Mouse (Mus musculus) left cerebral cortex, adult 11 months (tissue): ENCODE measurements around the gene Ovol2.
A peak's percentile ranks its signal among the peaks of the same experiment; 100 is the strongest.

Source experiments
- DNase-seq: peaks from one replicate; pipeline ENCODE4 v3.0.0; 2022; ENCODE audit warnings: low spot score

Ovol2 gene

DNA sequence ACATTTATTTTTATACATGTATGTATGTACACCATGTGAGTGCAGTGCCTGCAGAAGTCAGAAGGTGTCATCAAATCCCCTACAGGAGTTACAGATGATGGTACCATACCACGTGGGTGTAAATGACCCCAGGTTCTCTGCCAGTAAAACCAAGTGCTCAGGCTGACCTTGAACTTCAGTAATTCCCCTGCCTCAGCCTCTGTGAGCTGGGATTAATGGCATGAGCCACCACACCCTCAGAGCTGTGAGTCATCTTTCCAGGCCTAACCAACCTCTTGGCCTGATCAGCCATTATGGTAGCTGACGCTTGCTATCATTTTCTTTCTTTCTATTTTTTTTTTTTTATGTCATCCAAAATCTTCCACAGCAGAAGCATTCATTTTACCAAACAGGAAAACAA lies 20.6 kb downstream of the Ovol2 start:
- DNase-seq, result no peak

DNA sequence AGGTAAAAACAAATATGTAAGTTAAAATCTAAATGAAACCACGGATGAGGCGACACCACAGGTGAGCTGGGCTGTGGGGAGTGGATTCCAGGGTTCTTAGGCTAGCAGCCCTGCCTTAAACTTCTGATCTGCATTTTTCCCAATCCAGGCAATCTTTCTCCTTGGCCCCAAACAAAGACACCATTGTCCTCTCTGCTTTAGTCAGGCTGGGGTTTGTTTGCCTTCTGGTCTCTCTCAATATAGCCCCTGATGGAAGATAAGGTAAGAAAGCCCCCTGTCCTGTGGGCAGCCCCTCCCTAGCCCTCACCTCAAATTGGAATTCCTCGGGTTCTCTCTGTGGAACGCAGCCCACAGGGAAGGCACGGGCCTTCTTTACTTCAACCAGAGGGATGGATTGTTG lies 21.7 kb downstream of the Ovol2 start:
- no peak for DNase-seq

- no peak for DNase-seq
Measured at GRCm38 (mm10) chr2:144308561-144308960, 23.4 kb downstream of the Ovol2 start.

GRCm38 (mm10) chr2:144305721-144306294 lies 26.1 kb downstream of the Ovol2 start:
- DNase-seq, result no peak

- DNase-seq, result no peak
Measured at GRCm38 (mm10) chr2:144301101-144301500, 30.8 kb downstream of the Ovol2 start.

GRCm38 (mm10) chr2:144299749-144300669 lies 31.9 kb downstream of the Ovol2 start:
- DNase-seq, result peak; percentile 38

- DNase-seq, result no peak
Measured at GRCm38 (mm10) chr2:144295145-144295735, 36.7 kb downstream of the Ovol2 start.

- DNase-seq, result peak; percentile 71
Measured at GRCm38 (mm10) chr2:144291600-144292305, 40.2 kb downstream of the Ovol2 start.

GRCm38 (mm10) chr2:144290321-144290720 lies 41.6 kb downstream of the Ovol2 start:
- no peak for DNase-seq

DNA sequence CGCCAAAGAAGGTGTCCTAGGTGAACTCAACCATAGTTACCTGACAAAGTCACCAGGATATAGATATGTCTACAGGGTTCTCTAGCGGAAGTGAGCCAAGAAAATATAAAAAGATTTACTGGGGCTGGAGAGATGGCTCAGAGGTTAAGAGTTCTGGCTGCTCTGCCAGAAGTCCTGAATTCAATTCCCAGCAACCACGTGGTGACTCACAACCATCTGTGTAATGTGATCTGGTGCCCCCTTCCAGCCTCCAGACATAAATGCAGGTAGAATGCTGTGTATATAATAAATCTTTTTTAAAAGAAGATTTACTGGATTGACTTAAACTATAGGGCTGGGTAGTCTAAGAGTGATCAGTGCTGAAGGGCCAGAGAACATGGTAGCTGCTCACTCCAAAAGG lies 50.5 kb downstream of the Ovol2 start:
- no peak for DNase-seq

- no peak for DNase-seq
Measured at GRCm38 (mm10) chr2:144280568-144280967, 51.4 kb downstream of the Ovol2 start.

GRCm38 (mm10) chr2:144279742-144280141 lies 52.2 kb downstream of the Ovol2 start:
- DNase-seq, result no peak

DNA sequence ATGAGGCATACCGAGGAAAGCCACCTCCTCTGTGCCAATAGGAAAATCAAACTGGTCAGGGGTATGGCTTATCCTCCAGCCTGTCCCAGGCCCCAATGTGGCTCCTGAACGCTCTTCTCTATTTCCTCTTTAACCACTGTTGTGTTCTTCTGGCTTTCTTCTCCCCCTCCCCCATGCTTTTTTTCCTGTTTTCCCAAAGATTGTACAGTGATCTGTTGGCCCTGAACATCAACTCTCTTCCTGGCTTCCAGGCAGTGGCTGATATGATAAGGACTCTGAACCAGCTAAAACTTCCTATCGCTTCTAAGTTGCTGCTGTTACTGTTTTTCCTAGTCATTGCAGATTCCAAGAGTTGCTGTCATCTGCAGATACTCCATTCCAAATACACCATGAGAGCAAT lies 55.1 kb downstream of the Ovol2 start:
- no peak for DNase-seq

DNA sequence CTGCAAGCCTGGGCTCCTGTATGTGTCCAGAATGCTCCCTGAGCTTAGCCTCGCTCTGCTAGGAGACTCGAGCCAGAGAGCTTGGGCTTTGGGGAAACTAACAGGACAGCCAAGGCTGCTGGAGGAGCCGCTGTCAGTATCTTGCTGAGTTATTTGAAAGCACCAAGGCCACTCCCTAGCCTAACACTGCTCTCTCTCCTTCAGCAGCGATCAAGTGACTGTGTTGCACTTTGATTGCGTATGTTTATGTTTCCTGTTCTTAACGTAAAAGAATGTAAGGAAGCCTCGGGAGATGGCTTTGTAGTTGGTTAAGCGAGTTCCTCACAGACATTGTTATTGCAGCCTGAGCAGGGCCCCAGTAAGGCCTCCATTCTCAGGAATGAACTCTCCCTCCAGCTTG lies 57.2 kb downstream of the Ovol2 start:
- DNase-seq, result no peak

GRCm38 (mm10) chr2:144272088-144272487 lies 59.9 kb downstream of the Ovol2 start:
- no peak for DNase-seq

- peak; percentile 92 for DNase-seq
Measured at GRCm38 (mm10) chr2:144270507-144271420, 61.2 kb downstream of the Ovol2 start, which contains the start of the genes Mgme1 and Snx5. Gene Mgme1, plus strand, starts transcription at chr2:144270663. Gene Snx5, minus strand, starts transcription at chr2:144270906.

DNA sequence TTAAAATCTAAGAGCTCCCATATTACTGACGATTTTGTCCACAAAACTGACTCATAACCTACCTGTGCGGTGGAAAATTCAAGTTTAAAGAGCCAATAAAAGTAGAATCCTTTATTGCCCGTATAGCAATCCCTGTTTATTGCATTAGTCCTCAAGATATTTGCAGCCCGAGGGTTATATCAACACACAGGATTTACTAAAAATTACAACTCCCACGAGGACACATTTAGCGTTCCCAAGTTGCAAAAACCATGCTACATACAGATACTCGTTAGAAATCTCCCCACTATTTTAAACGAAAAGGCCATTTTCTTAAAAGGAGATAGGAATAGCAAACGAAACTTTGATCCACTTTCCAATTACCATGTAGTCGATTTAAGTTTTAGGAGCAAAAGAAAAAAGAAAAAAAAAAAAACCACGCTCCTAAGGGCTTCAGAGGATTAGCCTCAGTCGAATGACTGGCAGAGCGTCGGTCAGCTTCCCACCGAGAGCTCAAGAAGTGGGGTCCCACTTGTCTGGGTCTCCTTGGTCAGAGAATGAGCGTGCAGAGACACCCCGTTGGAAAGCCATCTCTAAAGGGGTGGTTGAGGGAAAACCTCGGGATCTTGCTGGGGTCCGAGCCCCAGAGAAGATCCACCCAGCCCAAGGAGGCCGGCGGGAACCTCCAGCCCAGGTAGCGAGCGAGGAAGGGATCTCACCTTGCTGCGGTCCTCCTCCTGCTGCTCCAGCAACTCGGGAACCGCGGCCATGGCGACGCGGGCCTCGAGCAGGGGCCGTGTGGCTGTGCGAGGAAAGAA lies 62.1 kb downstream of the Ovol2 start:
- no peak for DNase-seq

DNA sequence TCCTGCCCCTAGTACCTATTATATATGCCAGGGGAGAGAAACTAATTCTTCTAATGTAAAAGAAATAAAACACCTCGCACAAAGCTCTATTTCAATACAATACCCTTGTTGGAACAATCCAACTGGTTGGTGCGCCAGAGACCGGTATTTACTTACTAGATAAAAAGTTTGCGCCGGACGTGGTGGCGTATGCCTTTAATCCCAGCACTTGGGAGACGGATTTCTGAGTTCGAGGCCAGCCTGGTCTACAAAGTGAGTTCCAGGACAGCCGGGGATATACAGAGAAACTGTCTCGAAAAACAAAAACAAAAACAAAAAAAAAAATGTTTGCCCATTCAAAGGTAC lies 62.7 kb downstream of the Ovol2 start:
- DNase-seq, result no peak

DNA sequence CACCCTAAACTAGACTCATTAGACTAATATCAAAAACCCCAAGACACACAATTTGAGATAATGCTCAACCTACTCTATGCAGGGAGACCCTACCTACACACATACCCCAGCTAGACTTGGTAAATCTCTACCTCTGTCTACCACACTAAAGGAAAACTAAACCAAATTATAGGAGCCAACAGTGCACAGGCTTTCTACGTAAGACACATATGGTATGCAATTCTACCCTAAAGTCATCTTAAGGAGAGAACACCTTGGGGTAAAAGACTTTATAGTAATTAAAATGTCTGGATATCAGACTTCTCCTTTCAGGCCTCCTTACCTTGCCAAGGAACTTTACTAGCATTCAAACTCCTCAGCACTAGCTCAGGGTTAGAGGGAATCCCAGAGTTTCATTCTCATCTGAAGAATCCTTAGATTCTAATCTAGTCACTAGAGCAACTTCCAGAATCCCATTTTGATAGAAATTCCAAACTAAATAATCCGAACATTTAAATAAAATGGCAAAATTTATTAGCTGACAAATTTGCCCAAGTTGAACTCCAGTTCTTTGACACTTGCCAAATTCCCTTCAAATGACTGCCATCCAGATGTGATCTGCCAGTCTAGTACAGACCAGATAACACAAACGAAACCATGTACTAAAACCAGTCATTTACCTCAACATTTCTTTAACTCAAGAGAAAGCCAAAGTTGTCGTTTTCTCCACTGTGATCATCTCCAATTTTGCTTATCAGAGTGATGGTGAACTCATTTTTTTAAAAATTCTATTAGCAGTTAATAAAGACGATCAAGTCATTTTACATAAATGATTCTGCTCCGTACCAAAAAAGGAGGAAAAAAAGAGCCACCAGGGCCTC lies 63.3 kb downstream of the Ovol2 start:
- DNase-seq, result no peak

DNA sequence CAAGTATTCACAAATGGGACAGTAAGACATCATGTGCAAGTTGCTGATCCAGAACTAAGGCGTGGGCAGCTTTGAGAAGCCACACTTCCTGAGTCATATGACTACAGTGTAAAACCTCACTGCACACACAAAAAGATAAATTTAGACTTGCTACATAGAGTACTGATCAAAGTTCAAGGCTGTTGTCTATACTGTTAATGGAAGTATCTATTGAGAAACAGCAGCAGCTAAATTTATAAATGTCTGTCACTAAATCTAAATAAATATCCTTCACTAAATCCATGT lies 64.3 kb downstream of the Ovol2 start:
- DNase-seq, result no peak
